Mouse (Mus musculus): ENCODE data around the gene Ankrd13b.

Ankrd13b gene

GRCm38 (mm10) chr11:77492311-77492871 is 2.9 kb upstream of the Ankrd13b start:
- peak; percentile 95 for DNase-seq

DNA sequence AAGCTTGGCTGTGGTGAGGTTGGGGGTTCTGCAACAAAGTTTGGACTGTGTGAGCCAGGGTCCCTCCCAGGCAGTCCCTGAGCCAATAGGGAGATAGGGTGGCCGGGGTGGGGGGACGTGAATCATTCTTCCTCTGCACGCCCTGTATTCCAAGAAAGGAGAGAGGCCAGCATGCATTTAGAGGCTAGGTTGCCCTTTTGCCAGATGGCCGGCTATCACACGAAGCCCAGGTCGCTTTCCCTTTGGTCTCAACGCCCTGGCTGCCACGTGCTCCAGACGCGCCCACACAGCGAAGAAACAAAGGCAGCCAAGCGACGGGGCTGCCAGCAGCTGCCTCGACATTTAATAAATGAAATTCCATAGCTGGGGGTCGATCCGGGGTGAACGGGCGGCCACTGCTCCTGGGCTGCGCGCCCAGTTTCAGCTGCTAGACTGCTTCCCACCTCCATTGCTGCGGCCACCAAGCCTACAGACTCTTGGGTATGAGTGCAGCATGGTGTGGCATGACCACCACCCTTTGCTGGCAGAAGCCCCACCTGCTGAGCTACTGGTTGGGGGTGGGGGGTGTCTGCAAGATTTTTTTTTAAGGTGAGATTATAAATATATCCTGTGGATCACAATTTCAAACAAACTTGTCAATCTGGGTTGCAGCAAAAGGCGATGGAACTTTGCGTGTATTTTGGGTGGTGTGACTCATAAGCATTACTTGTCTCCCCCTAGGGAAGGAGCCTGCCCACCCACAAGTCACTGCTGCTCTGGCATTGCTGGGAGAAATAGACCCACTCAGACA is 2.2 kb upstream of the Ankrd13b start:
- DNase-seq, result peak; percentile 98

- peak; percentile 99 for DNase-seq
These were observed 1.6 kb upstream of the Ankrd13b start for GRCm38 (mm10) chr11:77491123-77491501.

DNA sequence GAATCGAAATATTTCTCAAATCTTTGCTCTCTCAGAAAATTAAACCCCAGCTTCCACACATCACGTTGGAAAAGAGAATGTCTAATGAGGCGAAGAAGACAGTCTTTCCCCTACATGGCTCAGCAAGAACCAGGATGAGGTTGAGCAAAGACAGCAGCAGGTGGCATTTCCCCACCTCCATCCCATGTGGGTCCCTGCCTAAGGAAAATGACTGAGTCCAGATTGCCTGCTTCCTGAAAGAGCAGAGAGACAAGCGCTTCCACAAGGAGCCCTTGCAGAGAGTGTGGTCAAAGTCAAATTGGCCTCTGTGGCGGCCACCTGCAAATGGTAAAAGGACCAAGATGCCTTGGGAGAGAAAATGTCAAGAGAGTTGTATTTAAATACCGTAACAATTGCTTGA is 973 bp upstream of the Ankrd13b start:
- peak; percentile 88 for DNase-seq

DNA sequence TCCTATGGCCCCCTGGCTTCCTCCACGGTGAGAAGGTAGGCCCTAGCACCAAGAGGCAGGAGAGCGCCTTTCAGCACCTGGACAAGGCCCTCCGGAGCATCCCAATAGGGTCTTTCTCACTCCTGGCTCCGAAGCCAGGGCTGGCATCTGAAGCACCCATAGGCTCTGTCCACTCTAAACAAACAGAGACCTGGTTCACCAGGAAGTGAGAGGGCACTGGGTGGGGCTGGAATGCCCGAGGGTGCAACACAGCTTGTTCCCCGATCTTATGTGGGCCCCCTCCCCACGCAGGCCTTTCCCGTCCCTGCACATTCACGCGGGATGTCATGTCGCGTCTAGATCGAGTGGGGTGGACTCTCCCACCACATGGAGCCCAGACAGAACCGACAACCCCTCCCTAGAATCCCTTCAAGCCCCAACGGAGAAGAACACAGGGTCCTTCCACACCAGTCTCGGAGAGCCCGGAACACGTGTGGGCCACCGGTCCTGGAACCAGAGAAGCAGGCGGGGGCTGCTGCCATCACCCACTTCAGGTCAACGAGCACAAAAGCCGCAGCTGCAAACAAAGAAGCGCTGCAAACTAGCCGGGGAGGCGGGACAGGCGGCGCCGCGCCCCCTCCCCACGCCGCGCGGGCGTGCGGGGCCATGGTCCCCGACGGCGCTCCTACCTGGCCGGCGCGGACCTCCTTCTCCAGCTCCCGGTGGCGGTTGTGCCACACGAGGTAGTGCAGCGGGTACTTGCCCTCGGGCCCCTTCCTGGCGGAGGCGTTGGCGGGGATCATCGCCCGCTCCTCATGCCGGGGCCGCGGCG is 502 bp downstream of the Ankrd13b start:
- DNase-seq, result peak; percentile 96

GRCm38 (mm10) chr11:77486798-77487197 is 2.7 kb downstream of the Ankrd13b start:
- peak; percentile 89 for DNase-seq

GRCm38 (mm10) chr11:77485229-77485628 is 4.2 kb downstream of the Ankrd13b start:
- DNase-seq, result no peak

GRCm38 (mm10) chr11:77483510-77484255 is 5.8 kb downstream of the Ankrd13b start:
- DNase-seq, result peak; percentile 83

GRCm38 (mm10) chr11:77483043-77483442 is 6.4 kb downstream of the Ankrd13b start:
- peak; percentile 90 for DNase-seq

- no peak for DNase-seq
These were observed 12.6 kb downstream of the Ankrd13b start for GRCm38 (mm10) chr11:77476895-77477294.

- DNase-seq, result no peak
These were observed 13.3 kb downstream of the Ankrd13b start for GRCm38 (mm10) chr11:77476216-77476615.

DNA sequence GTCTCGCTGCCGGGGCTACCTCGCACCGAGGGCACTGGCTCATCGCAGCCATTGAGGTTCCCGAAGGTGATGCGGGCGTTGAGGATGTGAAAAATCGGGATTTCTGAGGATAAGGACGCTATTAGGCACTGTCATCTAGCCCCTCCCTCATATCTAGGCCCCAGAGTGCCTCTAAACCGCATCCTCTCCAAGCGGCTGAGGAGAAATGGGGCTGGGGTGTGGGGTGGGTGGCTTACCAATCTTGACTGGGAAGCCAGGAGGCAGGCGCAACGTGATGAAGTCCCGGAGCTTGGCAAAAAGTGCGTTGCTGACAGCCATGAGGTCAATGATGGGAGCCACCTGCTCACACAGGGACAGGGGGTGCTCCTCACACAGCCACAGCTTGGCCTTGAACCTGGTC is 16.7 kb downstream of the Ankrd13b start:
- DNase-seq, result peak; percentile 91

DNA sequence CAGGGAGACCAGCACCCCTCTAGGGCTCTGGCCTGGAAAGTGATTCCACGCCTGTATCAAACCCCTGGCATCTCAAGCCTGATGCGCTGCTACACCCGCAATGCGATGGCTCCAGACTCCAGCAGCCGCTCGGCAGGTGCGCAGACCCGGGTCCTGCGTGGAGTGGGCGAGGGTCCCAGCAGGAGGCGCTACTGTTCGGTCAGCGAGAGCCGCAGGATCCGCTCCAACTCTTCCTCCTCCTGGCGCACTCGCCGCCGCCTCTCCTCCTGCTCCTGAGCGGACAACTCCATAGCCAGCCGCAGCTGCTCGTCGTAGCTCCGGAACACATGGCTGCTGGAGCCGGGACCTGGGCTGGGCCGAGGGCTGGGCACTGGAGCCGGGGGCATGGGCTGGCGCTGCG is 18.1 kb downstream of the Ankrd13b start:
- peak; percentile 90 for DNase-seq

- no peak for DNase-seq
These were observed 21.1 kb downstream of the Ankrd13b start for GRCm38 (mm10) chr11:77468397-77468796.

GRCm38 (mm10) chr11:77467784-77468183 is 21.7 kb downstream of the Ankrd13b start:
- peak; percentile 97 for DNase-seq

DNA sequence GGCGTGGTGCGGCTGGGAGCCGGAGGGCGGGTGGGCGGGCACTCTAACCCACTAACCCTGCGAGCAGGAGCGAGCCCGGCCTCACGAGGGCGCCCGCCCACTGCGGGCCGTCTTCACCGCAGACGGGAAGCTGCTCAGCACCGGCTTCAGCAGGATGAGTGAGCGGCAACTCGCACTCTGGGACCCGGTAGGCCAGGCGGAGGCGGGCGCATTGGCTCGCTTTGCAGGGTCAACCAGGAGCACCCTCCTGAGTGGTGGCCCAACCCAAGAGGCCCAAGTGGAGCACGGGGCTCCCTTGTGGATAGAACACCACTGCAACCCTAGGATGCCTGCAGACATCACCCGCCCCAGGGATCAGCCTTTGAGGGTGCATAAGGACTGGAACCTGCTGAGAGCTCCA is 22.3 kb downstream of the Ankrd13b start:
- DNase-seq, result peak; percentile 98

DNA sequence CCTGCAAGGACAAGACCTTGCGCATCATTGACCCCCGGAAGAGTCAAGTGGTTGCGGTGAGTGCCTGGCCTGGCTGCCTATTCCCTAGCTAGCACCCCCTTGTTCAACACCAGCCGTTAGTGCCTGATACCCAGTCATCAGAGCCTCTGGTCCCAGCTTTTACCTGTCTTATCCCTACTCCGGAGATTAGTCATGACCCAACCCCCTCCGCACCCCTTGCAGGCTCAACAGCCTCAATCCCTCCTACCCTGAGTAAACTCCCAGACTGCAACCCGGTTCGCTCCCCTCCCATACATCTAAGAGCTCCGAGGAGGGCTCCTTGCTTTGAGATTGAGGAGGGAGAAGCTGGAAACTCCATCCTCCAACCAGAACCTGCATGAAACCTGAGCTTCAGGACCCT is 22.9 kb downstream of the Ankrd13b start:
- peak; percentile 93 for DNase-seq

GRCm38 (mm10) chr11:77465111-77465510 is 24.4 kb downstream of the Ankrd13b start:
- no peak for DNase-seq

GRCm38 (mm10) chr11:77464684-77465083 is 24.8 kb downstream of the Ankrd13b start:
- peak; percentile 95 for DNase-seq

- peak; percentile 95 for DNase-seq
These were observed 25.7 kb downstream of the Ankrd13b start for GRCm38 (mm10) chr11:77463786-77464185.

GRCm38 (mm10) chr11:77463101-77463445 is 26.4 kb downstream of the Ankrd13b start:
- DNase-seq, result peak; percentile 95

- DNase-seq, result peak; percentile 99
These were observed 27.0 kb downstream of the Ankrd13b start, which contains the start of gene Coro6 for GRCm38 (mm10) chr11:77462283-77463100. Gene Coro6, plus strand, starts transcription at chr11:77462411.

Data from heart, adult 11 months (tissue).